Mouse (Mus musculus) CH12.LX (cell line): ENCODE measurements at regions not wholly inside any gene's neighbourhood (a gene's known extent, or its start where the extent isn't known, plus 50 kb on each side); places are given as distances from the start of the nearest gene placed in this dataset.

ENCODE experiments used
- DNase-seq: peaks from one replicate; pipeline ENCODE4 v3.0.0-alpha.2; 2013; ENCODE audit errors: extremely low read depth
- H3K27ac ChIP-seq: 2 replicates; pipeline ENCODE4 v1.5.1; 2012; ENCODE audit warnings: low read depth, mild to moderate bottlenecking, control low read depth, moderate library complexity; ENCODE audit not compliant: insufficient read depth
- H3K27me3 ChIP-seq: replicated peaks from 2 replicates; pipeline ENCODE3; 2012; ENCODE audit warnings: inconsistent platforms
- H3K36me3 ChIP-seq, 2 experiments: replicated peaks in 1 of 2; 2 replicates each; pipeline versions ENCODE3 to v1.6.1; 2012; ENCODE audit warnings: inconsistent platforms in 1 of 2, low read length in 1 of 2, mild to moderate bottlenecking in 1 of 2, mixed read lengths in 1 of 2, moderate library complexity in 1 of 2; ENCODE audit not compliant: control insufficient read depth in 1 of 2, insufficient read depth in 1 of 2
- H3K4me1 ChIP-seq, 2 experiments: 2 replicates each; pipeline ENCODE4 v1.6.1; 2012; ENCODE audit warnings: inconsistent platforms in 1 of 2, moderate library complexity in 1 of 2; ENCODE audit not compliant: insufficient read depth in 2 of 2, control insufficient read depth in 1 of 2
- H3K4me2 ChIP-seq: 2 replicates; pipeline ENCODE4 v1.6.1; 2012; ENCODE audit warnings: low read depth, mild to moderate bottlenecking, control low read depth; ENCODE audit not compliant: poor library complexity, insufficient read depth, severe bottlenecking
- H3K4me3 ChIP-seq, 3 experiments: fragments of 150-350 bp in 1 of 3; sonication (generic) in 1 of 3; replicated peaks in 1 of 3; 2 replicates each; pipeline versions ENCODE3 to v1.5.1; 2011 to 2012; ENCODE audit warnings: low read depth in 2 of 3, low read length in 2 of 3, mild to moderate bottlenecking in 2 of 3, moderate library complexity in 2 of 3, control low read depth in 1 of 3, improper control_type of control experiment in 1 of 3, inconsistent platforms in 1 of 3, mixed read lengths in 1 of 3; ENCODE audit not compliant: poor library complexity in 1 of 3
- H3K79me2 ChIP-seq: replicated peaks from 2 replicates; pipeline ENCODE4 v1.6.1; 2012; ENCODE audit warnings: mild to moderate bottlenecking, moderate library complexity; ENCODE audit not compliant: control insufficient read depth, poor library complexity, insufficient read depth, severe bottlenecking; ENCODE audit errors: extremely low read depth
- H3K9ac ChIP-seq: 2 replicates; pipeline ENCODE4 v1.6.1; 2012; ENCODE audit warnings: low read depth, mild to moderate bottlenecking, control low read depth, moderate library complexity; ENCODE audit not compliant: insufficient read depth
- H3K9me3 ChIP-seq: replicated peaks from 2 replicates; pipeline ENCODE3; 2012; ENCODE audit warnings: low read length, inconsistent platforms, mixed read lengths
- CHD1 ChIP-seq: IDR thresholded peaks from 2 replicates; pipeline ENCODE4 v1.6.1; 2012; ENCODE audit warnings: low read depth, low read length, improper control_type of control experiment, inconsistent platforms
- ELF1 ChIP-seq: IDR thresholded peaks from 2 replicates; pipeline ENCODE4 v1.6.1; 2014; ENCODE audit warnings: low read depth, mild to moderate bottlenecking, inconsistent platforms, low read length, improper control_type of control experiment
- EP300 ChIP-seq: IDR thresholded peaks from 2 replicates; pipeline ENCODE4 v1.6.1; 2011; ENCODE audit warnings: low read length, improper control_type of control experiment
- GABPA ChIP-seq: IDR thresholded peaks from 2 replicates; pipeline ENCODE4 v1.6.1; 2012; ENCODE audit warnings: low read depth, low read length, improper control_type of control experiment, inconsistent platforms; ENCODE audit not compliant: insufficient replicate concordance
- IRF4 ChIP-seq: IDR thresholded peaks from 2 replicates; pipeline ENCODE4 v1.6.1; 2014; ENCODE audit warnings: low read depth, mild to moderate bottlenecking, inconsistent platforms, low read length, improper control_type of control experiment
- JUN ChIP-seq: IDR thresholded peaks from 2 replicates; pipeline ENCODE4 v1.6.1; 2011; ENCODE audit warnings: low read depth, mild to moderate bottlenecking, low read length, improper control_type of control experiment, moderate library complexity; ENCODE audit not compliant: insufficient read depth
- JUND ChIP-seq: conservative IDR thresholded peaks from 2 replicates; pipeline ENCODE4 v1.6.1; 2011; ENCODE audit warnings: low read depth, low read length, improper control_type of control experiment
- KAT2A ChIP-seq: IDR thresholded peaks from 2 replicates; pipeline ENCODE4 v1.6.1; 2012; ENCODE audit warnings: low read length, improper control_type of control experiment, inconsistent platforms; ENCODE audit not compliant: insufficient replicate concordance
- MAFK ChIP-seq: IDR thresholded peaks from 2 replicates; pipeline ENCODE4 v1.6.1; 2011; ENCODE audit warnings: low read length, improper control_type of control experiment; ENCODE audit not compliant: insufficient replicate concordance
- MAZ ChIP-seq: IDR thresholded peaks from 2 replicates; pipeline ENCODE4 v1.6.1; 2012; ENCODE audit warnings: low read depth, mild to moderate bottlenecking, inconsistent platforms, low read length, improper control_type of control experiment, moderate library complexity
- MEF2A ChIP-seq: IDR thresholded peaks from 2 replicates; pipeline ENCODE4 v1.6.1; 2014; ENCODE audit warnings: low read depth, mild to moderate bottlenecking, inconsistent platforms, low read length, improper control_type of control experiment, borderline replicate concordance
- MXI1 ChIP-seq: IDR thresholded peaks from 2 replicates; pipeline ENCODE4 v1.6.1; 2011; ENCODE audit warnings: mild to moderate bottlenecking, low read depth, low read length, improper control_type of control experiment
- MYC ChIP-seq: IDR thresholded peaks from 2 replicates; pipeline ENCODE4 v1.6.1; 2011; ENCODE audit warnings: low read depth, mild to moderate bottlenecking, improper control_type of control experiment, low read length
- NRF1 ChIP-seq: IDR thresholded peaks from 2 replicates; pipeline ENCODE4 v1.6.1; 2014; ENCODE audit warnings: low read depth, mild to moderate bottlenecking, inconsistent platforms, low read length, improper control_type of control experiment, moderate library complexity
- PAX5 ChIP-seq: IDR thresholded peaks from 2 replicates; pipeline ENCODE4 v1.6.1; 2012; ENCODE audit warnings: low read length, inconsistent platforms, mixed read lengths
- POLR2A ChIP-seq: IDR thresholded peaks from 2 replicates; pipeline ENCODE4 v1.6.1; 2011; ENCODE audit warnings: low read depth, mild to moderate bottlenecking, improper control_type of control experiment, low read length
- POLR2AphosphoS2 ChIP-seq: IDR thresholded peaks from 2 replicates; pipeline ENCODE4 v1.6.1; 2011; ENCODE audit warnings: low read depth, low read length, improper control_type of control experiment
- RAD21 ChIP-seq: IDR thresholded peaks from 2 replicates; pipeline ENCODE4 v1.6.1; 2011; ENCODE audit warnings: low read depth, mild to moderate bottlenecking, low read length, improper control_type of control experiment, moderate library complexity
- RCOR1 ChIP-seq: conservative IDR thresholded peaks from 2 replicates; pipeline ENCODE4 v1.6.1; 2012; ENCODE audit warnings: low read depth, mild to moderate bottlenecking, inconsistent platforms, low read length, improper control_type of control experiment
- SMC3 ChIP-seq: IDR thresholded peaks from 2 replicates; pipeline ENCODE4 v1.6.1; 2011; ENCODE audit warnings: low read depth, low read length, improper control_type of control experiment
- TCF12 ChIP-seq: IDR thresholded peaks from 2 replicates; pipeline ENCODE4 v1.6.1; 2014; ENCODE audit warnings: low read depth, mild to moderate bottlenecking, inconsistent platforms, low read length, improper control_type of control experiment
- UBTF ChIP-seq: IDR thresholded peaks from 2 replicates; pipeline ENCODE4 v1.6.1; 2012; ENCODE audit warnings: low read depth, mild to moderate bottlenecking, inconsistent platforms, low read length, improper control_type of control experiment, moderate library complexity
- USF1 ChIP-seq: IDR thresholded peaks from 2 replicates; pipeline ENCODE4 v1.6.1; 2014; ENCODE audit warnings: low read depth, mild to moderate bottlenecking, inconsistent platforms, low read length, improper control_type of control experiment
- USF2 ChIP-seq: conservative IDR thresholded peaks from 2 replicates; pipeline ENCODE4 v1.6.1; 2011; ENCODE audit warnings: low read depth, low read length, improper control_type of control experiment
- ZC3H11A ChIP-seq: IDR thresholded peaks from 2 replicates; pipeline ENCODE4 v1.6.1; 2012; ENCODE audit warnings: low read depth, mild to moderate bottlenecking, inconsistent platforms, low read length, improper control_type of control experiment
- ZKSCAN1 ChIP-seq: IDR thresholded peaks from 2 replicates; pipeline ENCODE4 v1.6.1; 2012; ENCODE audit warnings: low read depth, inconsistent platforms, low read length, improper control_type of control experiment, borderline replicate concordance
- ZMIZ1 ChIP-seq: IDR thresholded peaks from 2 replicates; pipeline ENCODE4 v1.6.1; 2012; ENCODE audit warnings: low read depth, mild to moderate bottlenecking, inconsistent platforms, low read length, improper control_type of control experiment
- ZNF384 ChIP-seq: IDR thresholded peaks from 2 replicates; pipeline ENCODE4 v1.6.1; 2012; ENCODE audit warnings: low read depth, low read length, improper control_type of control experiment, inconsistent platforms
- dilution Hi-C: fragments of 300-500 bp; cut with MboI; formaldehyde crosslinking; loops from 2 replicates; pipeline ENCODE4 v1.14.3; 2020; ENCODE audit warnings: low sequenced_read_pairs; ENCODE audit not compliant: extremely low pct_unique_long_range_greater_than_20kb, extremely low pct_ligation_motif_present
- in situ Hi-C: fragments of 300-500 bp; cut with MboI; formaldehyde crosslinking; loops from 3 replicates; pipeline ENCODE4 v1.14.3; 2019; ENCODE audit warnings: low sequenced_read_pairs, low pct_ligation_motif_present, low pct_unique_long_range_greater_than_20kb, mixed read lengths

GRCm38 (mm10) chr1:128504371-128504770 lies 87.2 kb upstream of the Dars start:
- TF ChIP-seq ZC3H11A (no peak), ELF1 (no peak), MEF2A (no peak), USF2 (no peak), POLR2AphosphoS2 (no peak), POLR2A (no peak), MAZ (no peak), MXI1 (no peak), ZKSCAN1 (no peak), ZNF384 (no peak), TCF12 (no peak), CHD1 (no peak), SMC3 (no peak), RCOR1 (no peak), NRF1 (no peak)
- no peak for DNase-seq
- no peaks in the 10 kb centered on the region for H3K79me2 ChIP-seq
- H3K27ac ChIP-seq: no peak overlapping the region
- H3K4me3 ChIP-seq: no peak overlapping the region
- no peak overlapping the region for H3K4me2 ChIP-seq
- peaks cover 14% of the 10 kb centered on the region for H3K9me3 ChIP-seq
- no peaks in the 10 kb centered on the region for H3K36me3 ChIP-seq
- peaks cover 15 to 23% of the 10 kb centered on the region in 2 experiments; a peak in 3 of 4 replicates for H3K4me1 ChIP-seq
- H3K27me3 ChIP-seq: no peaks in the 10 kb centered on the region
- H3K9ac ChIP-seq: no peak overlapping the region
- dilution Hi-C loops (no loop called here), in situ Hi-C loops (no loop called here)

- no peak overlapping the region for H3K4me2 ChIP-seq
- in situ Hi-C loops: no loop called here
- H3K4me1 ChIP-seq: peaks cover 9% of the 10 kb centered on the region in 2 experiments
- H3K9me3 ChIP-seq: no peaks in the 10 kb centered on the region
- no peak overlapping the region for H3K4me3 ChIP-seq
- H3K27ac ChIP-seq: no peak overlapping the region
- DNase-seq: no peak
- TF ChIP-seq PAX5 (no peak), MAFK (no peak), EP300 (no peak), MAZ (no peak), MYC (no peak), RAD21 (no peak), SMC3 (no peak), ELF1 (no peak), UBTF (no peak), KAT2A (no peak), ZC3H11A (no peak), ZMIZ1 (no peak), ZNF384 (no peak), USF1 (no peak), JUND (no peak), RCOR1 (no peak), GABPA (no peak), JUN (no peak), ZKSCAN1 (no peak), IRF4 (no peak)
- H3K9ac ChIP-seq: no peak overlapping the region
- dilution Hi-C loops: no loop called here
- no peaks in the 10 kb centered on the region for H3K27me3 ChIP-seq
- H3K36me3 ChIP-seq: no peaks in the 10 kb centered on the region
- H3K79me2 ChIP-seq: no peaks in the 10 kb centered on the region
Observed at GRCm38 (mm10) chr1:128498042-128498772, 81.0 kb upstream of the Dars start.
